Mouse (Mus musculus) olfactory bulb, adult 2 months (tissue): ENCODE results near the gene E2f4. TPM values are rescaled to one million over a fixed set of nuclear protein-coding genes. Genes with fewer than 3 reads are reported as not detected.

Source experiments
- H3K27ac ChIP-seq: fragments of 200-500 bp; 2 replicates; pipeline ENCODE4 v1.5.1; 2012; ENCODE audit warnings: low read depth, low read length; ENCODE audit not compliant: insufficient read depth
- H3K4me1 ChIP-seq: fragments of 200-500 bp; 2 replicates; pipeline ENCODE4 v1.6.1; 2012; ENCODE audit warnings: low read length; ENCODE audit not compliant: control insufficient read depth, insufficient read depth
- H3K4me3 ChIP-seq: fragments of 200-500 bp; 2 replicates; pipeline ENCODE4 v1.5.1; 2012; ENCODE audit warnings: mild to moderate bottlenecking, low read depth, low read length, moderate library complexity; ENCODE audit not compliant: insufficient read depth
- CTCF ChIP-seq: fragments of 200-500 bp; IDR thresholded peaks from 2 replicates; pipeline ENCODE4 v1.5.1; 2012; ENCODE audit warnings: low read depth, mild to moderate bottlenecking, low read length, moderate library complexity; ENCODE audit not compliant: insufficient read depth
- POLR2A ChIP-seq: fragments of 200-500 bp; IDR thresholded peaks from 2 replicates; pipeline ENCODE4 v1.6.1; 2012; ENCODE audit warnings: mild to moderate bottlenecking, low read depth, low read length, moderate library complexity; ENCODE audit not compliant: insufficient read depth
- WGBS: fragments of 180-500 bp; shearing (Covaris S2); methylation state at CpG from one replicate; pipeline ENCODE4 v1.1.7; 2018; 5-methylcytosine and 5-hydroxymethylcytosine counted together
- polyA plus RNA-seq: library from polyadenylated mRNA; stranded (reverse); fragments of >200 nt; gene quantifications from 2 replicates; pipeline ENCODE4 v1.2.4, GENCODE M21; 2012; ENCODE audit warnings: low replicate concordance; ENCODE audit not compliant: missing spikeins, insufficient read depth, insufficient read length

Gene E2f4
- polyA plus RNA-seq = not detected in 2 replicates

DNA sequence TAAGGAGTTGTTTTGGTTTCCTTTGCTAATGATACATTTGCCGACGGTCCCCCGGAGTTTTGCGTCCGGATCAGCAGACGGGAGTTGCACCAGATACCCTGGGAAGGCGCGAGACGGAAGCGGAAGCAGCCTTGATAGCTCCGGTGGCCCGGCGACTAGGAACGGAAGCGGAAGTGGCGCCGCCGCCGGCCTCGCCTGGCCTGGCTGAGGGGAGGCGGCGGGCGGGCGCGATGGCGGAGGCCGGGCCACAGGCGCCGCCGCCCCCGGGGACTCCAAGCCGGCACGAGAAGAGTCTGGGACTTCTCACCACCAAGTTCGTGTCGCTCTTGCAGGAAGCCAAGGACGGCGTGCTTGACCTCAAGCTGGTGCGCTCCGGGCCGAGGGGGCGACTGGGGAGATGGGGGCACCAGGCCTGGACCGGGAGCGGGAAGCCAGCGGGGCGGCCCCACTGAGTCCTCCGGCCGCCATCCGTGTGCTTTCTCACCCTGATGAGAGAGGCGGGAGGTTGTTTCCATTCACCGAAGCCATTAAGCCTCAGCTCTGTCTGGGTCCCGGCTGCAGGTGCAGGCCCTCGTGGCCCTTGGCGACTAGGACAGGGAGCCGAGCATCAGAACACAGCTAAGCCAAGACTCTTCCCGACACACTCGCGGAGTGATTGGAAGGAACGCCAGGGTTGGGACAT is at the start of gene E2f4:
Gene E2f4 (plus strand): TSS at position 153 of the 682 bp plus-strand sequence.
- Histone ChIP-seq H3K27ac (0 out of 2 replicates have a peak within 1 kb of the TSS, but pooled peaks have one; percentile 16), H3K4me3 (peak within 1 kb of the TSS; percentile 85), H3K4me1 (peaks cover 9% of the 10 kb centered on the region)
- TF ChIP-seq POLR2A (peak; percentile 90), CTCF (no peak)
- under 1% methylated on average over 58 of the region's 58 CpGs for WGBS

DNA sequence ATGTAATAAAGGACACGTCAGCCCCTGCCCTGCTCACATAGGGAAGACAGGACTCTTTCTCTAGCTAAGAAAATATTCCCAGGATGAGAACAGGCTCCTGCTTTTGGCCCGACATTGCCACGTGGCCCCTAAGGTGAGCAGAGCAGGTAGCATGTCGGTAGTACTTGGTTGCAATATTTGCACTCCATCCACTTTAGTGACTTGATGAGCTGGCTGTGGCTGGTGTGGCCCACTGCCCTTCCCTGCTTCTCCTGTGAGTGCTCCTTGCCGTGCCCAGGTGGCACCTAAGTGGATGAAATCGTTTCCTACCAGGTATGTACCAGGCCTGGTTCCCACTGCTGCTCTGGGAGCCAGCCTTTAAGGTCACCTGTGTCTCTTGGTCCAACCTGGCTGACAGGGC is 45.5 kb upstream of the E2f4 start:
- H3K4me3 ChIP-seq = no peak overlapping the region
- peaks cover 15% of the 10 kb centered on the region for H3K4me1 ChIP-seq
- WGBS = 95% methylated on average over 6 of the region's 6 CpGs
- no peak overlapping the region for H3K27ac ChIP-seq
- TF ChIP-seq POLR2A = no peak
- no peak for TF ChIP-seq CTCF

DNA sequence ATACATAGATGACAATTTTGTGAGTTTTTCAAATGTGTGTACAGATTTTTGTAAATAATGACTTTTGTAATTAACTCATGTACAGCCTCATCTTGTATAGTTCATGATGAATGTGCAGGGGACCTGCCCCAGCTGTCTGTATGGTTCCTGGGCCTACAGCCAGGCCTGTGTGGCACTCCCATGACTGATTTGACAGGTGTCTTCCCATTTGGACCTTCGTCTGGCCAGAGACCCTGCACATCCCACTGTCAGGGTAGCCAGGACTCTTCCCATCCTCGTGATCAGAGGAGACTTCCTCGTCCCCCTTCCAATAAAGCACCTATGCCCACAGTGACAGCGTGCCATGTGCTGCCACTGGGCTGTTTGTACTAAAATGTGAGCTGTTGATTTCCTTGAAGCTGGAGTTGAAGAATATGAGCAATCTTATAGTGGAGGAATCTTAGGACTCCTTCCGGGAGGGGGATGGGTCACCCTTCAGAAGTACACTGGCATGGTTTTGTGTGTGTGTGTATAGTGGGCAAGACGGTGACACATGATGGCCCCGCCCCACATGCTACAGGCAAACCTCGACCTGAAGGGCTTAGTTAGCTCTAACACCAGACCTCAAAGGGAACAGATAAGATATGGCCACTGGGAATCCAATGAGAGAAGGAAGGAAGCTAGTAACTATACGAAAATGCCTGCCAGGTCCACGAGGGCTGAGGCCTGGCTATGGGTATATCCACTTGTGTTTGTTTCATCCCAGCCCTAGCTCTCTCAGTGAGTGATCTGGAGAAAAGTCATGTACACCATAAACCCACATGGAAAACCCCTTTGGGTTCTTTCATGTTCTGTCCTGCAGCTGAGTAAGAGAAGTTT is 44.6 kb upstream of the E2f4 start:
- Histone ChIP-seq H3K4me1 (peaks cover 15% of the 10 kb centered on the region), H3K4me3 (no peak overlapping the region), H3K27ac (no peak overlapping the region)
- WGBS = 88% methylated on average over 10 of the region's 10 CpGs
- TF ChIP-seq POLR2A (no peak), CTCF (no peak)

DNA sequence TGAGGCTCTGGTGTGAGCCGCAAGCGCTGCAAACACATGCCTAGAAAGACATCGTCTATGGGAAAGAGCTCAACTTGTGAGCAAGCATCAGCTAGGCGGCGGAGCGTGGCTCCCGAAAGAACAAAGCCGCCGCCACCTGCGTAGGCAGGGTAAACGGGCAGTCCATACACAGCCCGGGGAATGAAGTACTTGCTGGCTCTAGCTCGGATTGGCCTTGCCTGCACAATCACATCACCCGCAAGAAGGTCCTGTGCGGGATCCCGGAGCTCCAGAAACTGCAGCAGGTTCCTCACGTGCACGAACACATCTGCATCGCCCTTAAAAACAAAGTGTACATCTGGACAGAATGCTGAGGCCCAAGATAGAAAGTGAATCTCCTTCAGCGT is 43.7 kb upstream of the E2f4 start:
- Histone ChIP-seq H3K4me3 (peak overlapping the region; percentile 59; the same call in 1 of the 2 replicates), H3K27ac (no peak overlapping the region), H3K4me1 (peaks cover 19% of the 10 kb centered on the region)
- WGBS = 33% methylated on average over 20 of the region's 20 CpGs
- TF ChIP-seq CTCF = no peak
- no peak for TF ChIP-seq POLR2A

DNA sequence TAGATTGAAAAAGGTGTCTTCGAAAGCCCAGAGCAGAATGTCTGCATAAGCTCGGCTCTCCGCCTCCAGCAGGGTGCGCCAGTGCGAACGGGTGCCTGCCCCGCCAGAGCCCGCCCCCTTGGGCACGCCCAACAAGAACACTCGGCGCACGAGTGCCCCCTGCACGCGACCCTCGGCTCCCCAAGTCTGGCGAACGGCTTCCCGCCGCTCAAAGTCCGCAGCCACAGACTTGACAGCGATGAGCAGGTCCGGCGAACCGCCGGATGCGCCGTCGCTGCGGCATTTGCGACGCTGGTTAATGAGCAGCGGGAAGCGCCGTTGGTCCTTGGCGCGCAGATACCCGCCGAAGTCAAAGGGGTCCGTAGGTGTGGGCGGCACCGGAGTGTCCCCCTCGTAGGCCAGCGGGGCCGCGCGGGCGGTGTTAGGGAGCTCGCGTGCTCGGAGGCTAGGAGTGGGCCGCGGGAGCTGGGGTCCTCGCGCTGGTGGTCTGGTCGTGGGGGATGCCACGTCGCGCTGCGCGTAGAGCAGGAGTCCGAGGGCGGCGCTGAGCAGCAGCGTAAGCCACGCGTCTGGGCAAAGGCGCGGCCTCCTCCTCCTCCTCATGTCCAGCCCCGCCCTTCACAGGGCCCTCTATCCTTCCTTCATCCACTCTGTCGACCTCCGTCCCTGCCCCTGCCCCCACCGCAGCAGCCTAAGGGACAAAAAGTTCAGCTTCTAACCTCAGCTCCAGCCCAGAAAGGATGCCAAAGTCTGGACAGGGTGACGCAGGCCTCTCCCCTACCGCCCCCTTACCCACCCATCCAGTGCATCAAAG is 43.1 kb upstream of the E2f4 start:
- TF ChIP-seq CTCF (peak; percentile 66), POLR2A (no peak)
- Histone ChIP-seq H3K4me1 (peaks cover 25% of the 10 kb centered on the region), H3K27ac (no peak overlapping the region), H3K4me3 (peak overlapping the region; percentile 59)
- under 1% methylated on average over 74 of the region's 74 CpGs for WGBS

DNA sequence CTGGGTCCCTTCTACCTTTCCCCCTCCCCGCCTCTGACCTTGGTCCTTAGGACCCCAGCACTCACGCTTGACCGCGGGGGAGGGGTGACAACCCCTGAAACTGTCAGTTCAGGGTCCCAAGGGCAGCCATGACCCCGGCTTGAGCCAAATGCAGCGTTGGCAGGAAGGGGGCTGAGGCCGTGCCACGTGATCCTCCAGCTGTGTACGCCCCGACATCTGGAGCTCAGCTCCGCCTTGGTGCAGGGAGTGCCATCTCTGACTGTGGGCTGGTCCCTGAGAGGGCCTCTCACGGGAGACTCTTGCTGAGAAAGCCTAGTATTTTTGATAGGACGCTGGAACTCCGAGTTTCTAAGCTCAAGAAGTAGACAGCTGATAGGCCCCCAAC is 42.5 kb upstream of the E2f4 start, which contains the start of gene B3gnt9:
Gene B3gnt9 (minus strand): TSS at position 188 of the 385 bp plus-strand sequence.
- 2% methylated on average over 14 of the region's 14 CpGs for WGBS
- Histone ChIP-seq H3K27ac (no peak within 1 kb of the TSS), H3K4me1 (peaks cover 30% of the 10 kb centered on the region), H3K4me3 (peak within 1 kb of the TSS; percentile 59)
- TF ChIP-seq POLR2A (no peak), CTCF (no peak)

DNA sequence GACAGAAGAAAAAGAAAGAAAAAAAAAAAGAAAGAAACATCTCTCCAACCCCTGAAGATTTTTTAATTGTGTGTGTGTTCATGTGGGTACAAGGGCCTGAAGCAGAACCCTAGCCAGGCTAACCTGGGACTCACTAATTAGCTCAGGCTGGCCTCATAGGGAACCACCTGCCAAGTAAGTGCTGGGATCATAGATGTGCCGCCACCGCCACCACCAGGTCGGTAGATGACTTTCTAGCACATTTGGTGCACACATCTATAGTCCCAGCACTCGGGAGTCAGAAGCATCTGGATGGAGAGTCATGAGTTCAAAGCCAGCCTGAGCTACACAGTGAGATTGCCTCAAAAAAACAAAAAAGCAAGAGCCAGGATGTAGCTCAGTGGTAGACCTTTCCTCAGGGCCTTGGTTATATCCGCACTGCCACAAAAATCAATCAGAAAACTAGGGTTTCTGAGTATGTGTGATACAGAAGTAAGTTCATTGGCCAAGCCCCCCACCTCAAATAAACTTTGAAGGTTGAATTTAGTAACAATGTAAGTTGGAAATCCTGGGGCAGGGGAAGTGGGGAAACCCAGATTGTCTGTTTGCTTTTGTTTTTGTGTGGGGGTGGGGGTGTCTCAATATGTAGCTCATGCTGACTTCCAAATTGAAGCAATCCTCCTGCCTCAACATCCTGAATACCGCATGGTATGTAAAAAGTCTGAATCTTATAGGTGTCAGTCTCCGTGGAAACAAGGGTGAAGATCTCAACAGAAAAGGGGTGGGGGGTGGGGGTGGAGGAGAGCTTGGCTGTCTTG is 39.9 kb upstream of the E2f4 start:
- H3K4me1 ChIP-seq = peaks cover 31% of the 10 kb centered on the region
- TF ChIP-seq POLR2A = no peak
- TF ChIP-seq CTCF = no peak
- H3K4me3 ChIP-seq = no peak overlapping the region
- 81% methylated on average over 7 of the region's 7 CpGs for WGBS
- no peak overlapping the region for H3K27ac ChIP-seq
